Mouse (Mus musculus): ENCODE measurements around the gene Ascc1.

The Ascc1 gene

GRCm38 (mm10) chr10:60009115-60009514 lies 6.5 kb downstream of the Ascc1 start:
- in situ Hi-C loops (cut with MboI; ENCODE audit: low sequenced_read_pairs): no loop called here

GRCm38 (mm10) chr10:60016223-60016622 lies 13.6 kb downstream of the Ascc1 start:
- in situ Hi-C loops (cut with MboI; ENCODE audit: low sequenced_read_pairs): no loop called here

GRCm38 (mm10) chr10:60019299-60019698 lies 16.7 kb downstream of the Ascc1 start:
- in situ Hi-C loops (cut with MboI; ENCODE audit: low sequenced_read_pairs): no loop called here

- in situ Hi-C loops (cut with MboI; ENCODE audit: low sequenced_read_pairs): no loop called here
These were observed 21.1 kb downstream of the Ascc1 start for GRCm38 (mm10) chr10:60023751-60024150.

- in situ Hi-C loops (cut with MboI; ENCODE audit: low sequenced_read_pairs): no loop called here
These were observed 24.3 kb downstream of the Ascc1 start for GRCm38 (mm10) chr10:60026759-60027395.

- in situ Hi-C loops (cut with MboI; ENCODE audit: low sequenced_read_pairs): no loop called here
These were observed 25.0 kb downstream of the Ascc1 start for GRCm38 (mm10) chr10:60027619-60028084.

- in situ Hi-C loops (cut with MboI; ENCODE audit: low sequenced_read_pairs): no loop called here
These were observed 25.6 kb downstream of the Ascc1 start for GRCm38 (mm10) chr10:60028181-60028580.

- in situ Hi-C loops (cut with MboI; ENCODE audit: low sequenced_read_pairs): no loop called here
These were observed 26.4 kb downstream of the Ascc1 start for GRCm38 (mm10) chr10:60028979-60029378.

- in situ Hi-C loops (cut with MboI; ENCODE audit: low sequenced_read_pairs): no loop called here
These were observed 26.8 kb downstream of the Ascc1 start for GRCm38 (mm10) chr10:60029387-60029786.

- in situ Hi-C loops (cut with MboI; ENCODE audit: low sequenced_read_pairs): no loop called here
These were observed 29.0 kb downstream of the Ascc1 start for GRCm38 (mm10) chr10:60031562-60031961.

- in situ Hi-C loops (cut with MboI; ENCODE audit: low sequenced_read_pairs): no loop called here
These were observed 29.4 kb downstream of the Ascc1 start for GRCm38 (mm10) chr10:60031985-60032384.

GRCm38 (mm10) chr10:60032622-60033021 lies 30.0 kb downstream of the Ascc1 start:
- in situ Hi-C loops (cut with MboI; ENCODE audit: low sequenced_read_pairs): no loop called here

GRCm38 (mm10) chr10:60033064-60033463 lies 30.5 kb downstream of the Ascc1 start:
- in situ Hi-C loops (cut with MboI; ENCODE audit: low sequenced_read_pairs): no loop called here

- in situ Hi-C loops (cut with MboI; ENCODE audit: low sequenced_read_pairs): no loop called here
These were observed 32.0 kb downstream of the Ascc1 start for GRCm38 (mm10) chr10:60034621-60035020.

- in situ Hi-C loops (cut with MboI; ENCODE audit: low sequenced_read_pairs): no loop called here
These were observed 33.1 kb downstream of the Ascc1 start for GRCm38 (mm10) chr10:60035744-60036143.

GRCm38 (mm10) chr10:60042350-60042922 lies 39.8 kb downstream of the Ascc1 start:
- in situ Hi-C loops (cut with MboI; ENCODE audit: low sequenced_read_pairs): no loop called here

- in situ Hi-C loops (cut with MboI; ENCODE audit: low sequenced_read_pairs): no loop called here
These were observed 44.1 kb downstream of the Ascc1 start for GRCm38 (mm10) chr10:60046696-60047095.

GRCm38 (mm10) chr10:60050581-60050980 lies 48.0 kb downstream of the Ascc1 start:
- in situ Hi-C loops (cut with MboI; ENCODE audit: low sequenced_read_pairs): no loop called here

- in situ Hi-C loops (cut with MboI; ENCODE audit: low sequenced_read_pairs): no loop called here
These were observed 50.5 kb downstream of the Ascc1 start for GRCm38 (mm10) chr10:60053073-60053472.

- in situ Hi-C loops (cut with MboI; ENCODE audit: low sequenced_read_pairs): no loop called here
These were observed 59.6 kb downstream of the Ascc1 start for GRCm38 (mm10) chr10:60062173-60062572.

- in situ Hi-C loops (cut with MboI; ENCODE audit: low sequenced_read_pairs): no loop called here
These were observed 60.3 kb downstream of the Ascc1 start for GRCm38 (mm10) chr10:60062931-60063330.

- in situ Hi-C loops (cut with MboI; ENCODE audit: low sequenced_read_pairs): no loop called here
These were observed 63.9 kb downstream of the Ascc1 start for GRCm38 (mm10) chr10:60066524-60066923.

- in situ Hi-C loops (cut with MboI; ENCODE audit: low sequenced_read_pairs): no loop called here
These were observed 72.6 kb downstream of the Ascc1 start for GRCm38 (mm10) chr10:60075159-60075558.

Data from CH12F3 (cell line).